Mouse (Mus musculus): ENCODE data around the gene Vegfa. TPM values are rescaled to one million over a fixed set of nuclear protein-coding genes. Genes with fewer than 3 reads are reported as not detected.

Gene Vegfa
- polyA plus RNA-seq (2012; rRNA removed; ENCODE audit: low replicate concordance), result 326 and 345 TPM in 2 replicates

GRCm38 (mm10) chr17:46032257-46032991 is at the start of gene Vegfa:
Gene Vegfa, minus strand, starts transcription at chr17:46032369.

Other genes starting within 250 kb of the Vegfa start
- gene Mrps18a, start 78.6 kb upstream of the Vegfa start, polyA plus RNA-seq (2012; rRNA removed; ENCODE audit: low replicate concordance), result 36.4 and 54.9 TPM in 2 replicates
- 5.0 and 6.8 TPM in 2 replicates for gene Rsph9, start 111.8 kb upstream of the Vegfa start, polyA plus RNA-seq (2012; rRNA removed; ENCODE audit: low replicate concordance)
- 15.7 and 17.7 TPM in 2 replicates for gene Mad2l1bp, start 121.2 kb upstream of the Vegfa start, polyA plus RNA-seq (2012; rRNA removed; ENCODE audit: low replicate concordance)
- 130 and 159 TPM in 2 replicates for gene Gtpbp2, start 128.7 kb upstream of the Vegfa start, polyA plus RNA-seq (2012; rRNA removed; ENCODE audit: low replicate concordance)
- 5.6 and 7.7 TPM in 2 replicates for gene Polh, start 170.3 kb upstream of the Vegfa start, polyA plus RNA-seq (2012; rRNA removed; ENCODE audit: low replicate concordance)
- 17.5 and 23.7 TPM in 2 replicates for gene Xpo5, start 170.4 kb upstream of the Vegfa start, polyA plus RNA-seq (2012; rRNA removed; ENCODE audit: low replicate concordance)
- 30.8 and 44.5 TPM in 2 replicates for gene Polr1c, start 215.7 kb upstream of the Vegfa start, polyA plus RNA-seq (2012; rRNA removed; ENCODE audit: low replicate concordance)
- gene Yipf3, start 215.7 kb upstream of the Vegfa start, polyA plus RNA-seq (2012; rRNA removed; ENCODE audit: low replicate concordance), result 286 and 320 TPM in 2 replicates
- gene Lrrc73, start 221.2 kb upstream of the Vegfa start, polyA plus RNA-seq (2012; rRNA removed; ENCODE audit: low replicate concordance), result 1.2 and 2.9 TPM in 2 replicates